Mouse (Mus musculus) heart, adult 2 months (tissue): Measurements from ENCODE around the gene Pard3. TPM values are rescaled to one million over a fixed set of nuclear protein-coding genes. Genes with fewer than 3 reads are reported as not detected.

Experiments
- DNase-seq, 2 experiments: peaks; one replicate each; pipeline ENCODE4 v3.0.0; 2021
- H3K27ac ChIP-seq: fragments of 200-600 bp; 2 replicates; pipeline ENCODE4 v1.8.1; 2022
- H3K27me3 ChIP-seq: fragments of 200-500 bp; 2 replicates; pipeline ENCODE4 v1.6.1; 2012; ENCODE audit warnings: mild to moderate bottlenecking, low read length, inconsistent platforms, mixed read lengths; ENCODE audit not compliant: control insufficient read depth, insufficient read depth
- H3K36me3 ChIP-seq: fragments of 200-500 bp; 2 replicates; pipeline ENCODE4 v1.6.1; 2012; ENCODE audit warnings: low read length, inconsistent platforms; ENCODE audit not compliant: control insufficient read depth, insufficient read depth
- H3K4me1 ChIP-seq: fragments of 200-500 bp; 2 replicates; pipeline ENCODE4 v1.6.1; 2011; ENCODE audit warnings: low read length; ENCODE audit not compliant: control insufficient read depth, insufficient read depth
- H3K4me3 ChIP-seq: fragments of 200-600 bp; 2 replicates; pipeline ENCODE4 v1.8.1; 2022
- H3K79me2 ChIP-seq: fragments of 200-500 bp; replicated peaks from 2 replicates; pipeline ENCODE4 v1.6.1; 2012; ENCODE audit warnings: mild to moderate bottlenecking, inconsistent platforms, low read length, moderate library complexity, mixed read lengths; ENCODE audit not compliant: control insufficient read depth, insufficient read depth
- H3K9ac ChIP-seq: fragments of 200-500 bp; 2 replicates; pipeline ENCODE4 v1.6.1; 2012; ENCODE audit warnings: low read depth, mild to moderate bottlenecking, control low read depth, inconsistent platforms, low read length, mixed read lengths
- CTCF ChIP-seq: fragments of 200-600 bp; IDR thresholded peaks from 2 replicates; pipeline ENCODE4 v1.8.1; 2022; ENCODE audit warnings: antibody characterized with exemption, mild to moderate bottlenecking, moderate library complexity
- EP300 ChIP-seq: fragments of 200-500 bp; IDR thresholded peaks from 2 replicates; pipeline ENCODE4 v1.6.1; 2011; ENCODE audit warnings: low read depth, low read length, control low read depth; ENCODE audit not compliant: insufficient read depth
- POLR2A ChIP-seq: fragments of 200-500 bp; IDR thresholded peaks from 2 replicates; pipeline ENCODE4 v1.6.1; 2011; ENCODE audit warnings: mild to moderate bottlenecking, low read depth, low read length, control low read depth; ENCODE audit not compliant: insufficient read depth
- WGBS: fragments of 180-500 bp; shearing (Covaris S2); methylation state at CpG from one replicate; pipeline ENCODE4 v1.1.7; 2018; 5-methylcytosine and 5-hydroxymethylcytosine counted together
- intact Hi-C: fragments of 180-260 bp; cut with DNase I; formaldehyde crosslinking; loops from one replicate; pipeline ENCODE4 v1.15.1; 2025
- polyA plus RNA-seq: library from polyadenylated mRNA; depleted of rRNA; stranded (reverse); fragments of >200 nt; gene quantifications from 2 replicates; pipeline ENCODE4 v1.2.3, GENCODE M21; 2012
- total RNA-seq, 2 experiments: library from RNA; stranded (reverse); gene quantifications; 2 replicates each; pipeline ENCODE4 v1.2.3; 2021

Pard3 gene
- total and polyA plus RNA-seq, 3 experiments: 23.7 to 32.9 (median 30.1) TPM

DNA sequence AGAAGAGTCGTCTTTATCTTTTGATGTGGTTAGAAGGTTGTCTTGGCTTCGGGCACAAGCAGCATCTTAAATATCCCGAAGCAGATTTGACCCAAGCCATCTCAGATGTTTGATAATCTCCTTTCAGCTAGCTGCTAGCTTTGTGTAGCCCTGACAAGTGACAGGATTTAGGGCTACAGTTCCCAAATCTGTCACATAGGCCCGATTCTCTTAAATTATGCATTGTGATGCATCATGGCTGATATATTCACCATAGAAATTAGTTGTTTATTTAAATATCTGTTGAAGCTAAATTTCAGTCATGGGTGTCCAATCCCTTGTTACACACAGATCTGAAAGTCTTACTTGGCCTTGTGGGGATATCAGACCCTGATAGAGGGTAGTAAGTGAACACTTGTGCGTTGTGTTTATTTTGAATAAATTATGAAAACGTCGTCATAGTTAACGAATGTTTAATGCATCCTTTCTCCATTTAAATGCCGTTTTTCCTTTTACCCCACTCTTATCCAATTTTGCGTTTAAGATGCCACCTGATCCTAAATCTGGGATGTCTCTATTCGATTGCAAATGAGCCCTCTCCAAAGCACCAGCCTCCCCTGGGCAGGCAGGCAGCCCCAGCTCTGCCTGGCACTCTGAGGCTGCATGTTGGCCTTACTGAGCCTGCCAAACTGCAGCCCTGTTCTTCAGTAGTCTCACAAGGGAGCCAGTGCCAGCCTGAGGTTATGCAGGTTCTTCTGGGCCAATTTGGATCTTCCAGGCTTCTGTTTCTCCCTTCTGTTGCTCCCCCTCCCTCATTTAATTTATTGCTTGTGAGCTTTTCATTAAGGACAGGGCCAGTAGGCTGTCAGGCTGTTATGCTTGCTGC lies 315.5 kb downstream of the Pard3 start:
- no peak for DNase-seq
- H3K4me1 ChIP-seq: no peaks in the 10 kb centered on the region
- H3K79me2 ChIP-seq: no peaks in the 10 kb centered on the region
- TF ChIP-seq CTCF: no peak
- H3K27ac ChIP-seq: no peak overlapping the region
- H3K4me3 ChIP-seq: no peak overlapping the region
- H3K9ac ChIP-seq: no peak overlapping the region
- no peaks in the 10 kb centered on the region for H3K27me3 ChIP-seq
- WGBS: 88% methylated on average over 11 of the region's 11 CpGs
- intact Hi-C loops: no loop called here
- no peaks in the 10 kb centered on the region for H3K36me3 ChIP-seq

DNA sequence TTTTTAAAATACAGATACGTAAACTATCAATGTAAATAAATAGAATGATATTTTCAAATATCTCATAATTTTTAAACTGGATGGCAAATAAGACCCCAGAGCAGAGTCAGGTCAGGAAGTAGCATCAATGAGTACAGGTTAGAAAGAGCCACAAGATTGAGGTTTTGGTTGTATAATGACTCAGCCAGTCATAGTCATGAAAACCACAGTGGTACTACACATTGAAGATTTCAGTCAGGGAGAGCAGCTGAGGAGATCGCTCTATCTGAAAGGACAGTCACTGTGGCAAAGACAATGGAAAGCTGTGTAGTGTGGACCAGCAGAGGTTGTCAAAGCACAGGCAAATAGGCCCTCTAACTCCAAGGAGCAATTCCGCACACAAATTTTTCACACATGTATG lies 317.6 kb downstream of the Pard3 start:
- intact Hi-C loops: no loop called here
- 93% methylated on average over 3 of the region's 3 CpGs for WGBS

DNA sequence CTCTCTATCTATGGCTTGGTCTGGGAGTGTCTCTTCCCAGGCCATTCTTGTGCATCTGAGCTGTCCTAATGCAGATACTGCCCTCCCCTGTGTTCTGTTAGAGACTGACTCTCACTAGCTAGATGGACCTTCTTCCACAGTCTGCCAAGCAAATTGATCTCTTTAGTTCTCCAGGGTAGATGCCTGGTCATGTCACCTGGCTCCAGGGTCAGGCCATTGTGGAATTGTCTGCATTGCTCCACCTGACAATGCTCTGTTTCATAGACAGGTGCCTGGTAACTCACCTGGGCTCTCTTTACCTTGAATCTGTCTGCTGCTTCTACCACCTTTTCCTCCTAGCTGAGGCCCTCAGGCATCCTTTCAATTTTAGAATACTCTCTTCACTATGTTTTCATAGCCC lies 329.0 kb downstream of the Pard3 start:
- H3K36me3 ChIP-seq: no peaks in the 10 kb centered on the region
- DNase-seq: no peak
- no peak overlapping the region for H3K27ac ChIP-seq
- intact Hi-C loops: no loop called here
- H3K9ac ChIP-seq: no peak overlapping the region
- no peaks in the 10 kb centered on the region for H3K27me3 ChIP-seq
- H3K4me3 ChIP-seq: no peak overlapping the region
- no peaks in the 10 kb centered on the region for H3K4me1 ChIP-seq
- H3K79me2 ChIP-seq: no peaks in the 10 kb centered on the region
- TF ChIP-seq CTCF: no peak
- no peak for TF ChIP-seq POLR2A
- TF ChIP-seq EP300: no peak

More for the DNA sequence above, 317.6 kb downstream of the Pard3 start:
- TF ChIP-seq POLR2A: no peak
- TF ChIP-seq EP300: no peak
- TF ChIP-seq CTCF: no peak
- H3K36me3 ChIP-seq: no peaks in the 10 kb centered on the region
- no peak overlapping the region for H3K9ac ChIP-seq
- H3K27me3 ChIP-seq: no peaks in the 10 kb centered on the region
- H3K27ac ChIP-seq: no peak overlapping the region
- no peak for DNase-seq
- no peak overlapping the region for H3K4me3 ChIP-seq
- H3K4me1 ChIP-seq: no peaks in the 10 kb centered on the region
- no peaks in the 10 kb centered on the region for H3K79me2 ChIP-seq

DNA sequence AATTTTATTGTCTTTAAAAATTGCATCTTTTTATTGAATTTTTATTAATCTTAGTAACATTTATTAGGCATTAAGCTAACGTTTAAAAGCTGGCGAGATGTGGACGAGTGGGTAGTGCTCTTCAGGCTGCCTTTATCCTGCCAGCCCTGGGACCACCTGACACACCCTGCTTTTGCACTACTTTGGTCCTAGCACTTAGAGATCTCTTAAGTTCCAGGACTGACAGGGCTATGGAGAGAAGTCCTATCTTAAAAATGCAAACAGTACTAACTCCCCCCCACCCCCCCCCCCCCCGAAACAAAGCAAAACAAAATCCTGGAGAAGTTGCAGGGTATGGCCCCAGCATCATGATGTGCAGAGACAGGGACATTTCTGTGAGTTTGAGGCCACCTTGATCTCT lies 331.8 kb downstream of the Pard3 start:
- DNase-seq: no peak
- H3K9ac ChIP-seq: no peak overlapping the region
- no peak overlapping the region for H3K27ac ChIP-seq
- no peaks in the 10 kb centered on the region for H3K36me3 ChIP-seq
- intact Hi-C loops: no loop called here
- H3K4me1 ChIP-seq: no peaks in the 10 kb centered on the region
- H3K27me3 ChIP-seq: no peaks in the 10 kb centered on the region
- no peaks in the 10 kb centered on the region for H3K79me2 ChIP-seq
- H3K4me3 ChIP-seq: no peak overlapping the region
- WGBS: 88% methylated on average over 4 of the region's 4 CpGs
- TF ChIP-seq EP300: no peak
- TF ChIP-seq POLR2A: no peak
- TF ChIP-seq CTCF: no peak

DNA sequence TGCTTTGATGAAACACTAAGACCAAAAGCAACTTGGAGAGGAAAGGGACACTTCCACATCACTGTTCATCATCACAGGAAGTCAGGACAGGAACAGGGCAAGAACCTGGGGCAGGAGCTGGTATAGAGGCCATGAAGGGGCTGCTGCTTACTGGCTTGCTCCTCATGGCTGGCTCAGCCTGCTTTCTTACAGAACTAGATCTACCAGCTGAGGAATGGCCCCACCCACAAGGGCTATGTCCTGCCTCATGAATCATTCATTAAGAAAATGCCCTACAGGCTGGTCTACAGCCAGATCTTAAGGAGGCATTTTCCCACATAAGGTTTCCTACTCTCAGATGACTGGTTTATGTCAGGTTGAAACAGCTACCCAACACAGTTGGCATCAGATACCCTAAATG lies 342.1 kb downstream of the Pard3 start:
- Histone ChIP-seq H3K4me1 (no peaks in the 10 kb centered on the region), H3K4me3 (no peak overlapping the region), H3K27me3 (no peaks in the 10 kb centered on the region), H3K36me3 (no peaks in the 10 kb centered on the region), H3K27ac (no peak overlapping the region), H3K9ac (no peak overlapping the region), H3K79me2 (no peaks in the 10 kb centered on the region)
- DNase-seq: no peak
- TF ChIP-seq CTCF (no peak), POLR2A (no peak), EP300 (no peak)
- intact Hi-C loops: no loop called here

DNA sequence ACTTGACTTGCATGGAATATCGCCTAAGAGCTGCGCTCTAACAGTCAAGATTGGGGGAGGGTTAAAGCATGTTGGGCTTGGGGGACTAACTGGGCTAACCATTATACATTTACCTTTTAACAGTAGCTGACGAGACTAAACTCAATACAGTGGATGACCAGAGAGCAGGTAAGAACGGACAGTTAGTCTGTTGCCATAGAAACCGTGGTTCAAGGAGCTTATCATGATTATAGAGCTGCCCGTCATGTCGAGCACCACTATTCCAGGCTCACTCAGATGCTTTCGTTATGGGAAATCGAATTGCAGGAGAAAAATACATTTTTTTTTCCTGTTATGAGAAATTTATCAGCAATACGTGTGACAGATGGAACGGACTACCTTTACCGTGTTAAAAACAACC lies 346.9 kb downstream of the Pard3 start:
- intact Hi-C loops: loop anchor here (10.0 kb wide), 1 partner anchor 754 kb away; no protein-coding TSS in a partner anchor
- Histone ChIP-seq H3K79me2 (no peaks in the 10 kb centered on the region), H3K36me3 (no peaks in the 10 kb centered on the region), H3K27me3 (no peaks in the 10 kb centered on the region), H3K27ac (no peak overlapping the region), H3K4me3 (no peak overlapping the region), H3K9ac (no peak overlapping the region), H3K4me1 (no peaks in the 10 kb centered on the region)
- TF ChIP-seq POLR2A: no peak
- TF ChIP-seq EP300: no peak
- TF ChIP-seq CTCF: no peak
- no peak for DNase-seq
- 93% methylated on average over 12 of the region's 12 CpGs for WGBS
